Mouse (Mus musculus) brain, embryonic 14.5 days (tissue): Measurements from ENCODE around the gene Gmppb.

ENCODE experiments used
- CTCF ChIP-seq: fragments of 200-500 bp; IDR thresholded peaks from 2 replicates; pipeline ENCODE4 v1.5.1; 2012; ENCODE audit warnings: inconsistent platforms, mild to moderate bottlenecking, moderate library complexity, borderline replicate concordance; ENCODE audit not compliant: insufficient read depth, insufficient read length; ENCODE audit errors: extremely low read depth
- POLR2A ChIP-seq: fragments of 200-500 bp; IDR thresholded peaks from 2 replicates; pipeline ENCODE4 v1.6.1; 2012; ENCODE audit warnings: mild to moderate bottlenecking, inconsistent platforms, borderline replicate concordance; ENCODE audit not compliant: poor library complexity, insufficient read depth, insufficient read length, severe bottlenecking; ENCODE audit errors: extremely low read depth

GRCm38 (mm10) chr9:108017127-108017526 lies 31.9 kb upstream of the Gmppb start:
- TF ChIP-seq POLR2A, result no peak
- no peak for TF ChIP-seq CTCF
